Mouse (Mus musculus) liver (tissue): ENCODE results near the gene Dcun1d4.
"Not testable (repeated sequence)": the region's sequence is repeated elsewhere in the genome, so short reads cannot be mapped to it uniquely, and the experiment has no call there.

Source experiments
- DNase-seq: peaks from one replicate; pipeline ENCODE4 v3.0.0-alpha.2; 2020; ENCODE audit warnings: mixed read lengths

The Dcun1d4 gene

DNA sequence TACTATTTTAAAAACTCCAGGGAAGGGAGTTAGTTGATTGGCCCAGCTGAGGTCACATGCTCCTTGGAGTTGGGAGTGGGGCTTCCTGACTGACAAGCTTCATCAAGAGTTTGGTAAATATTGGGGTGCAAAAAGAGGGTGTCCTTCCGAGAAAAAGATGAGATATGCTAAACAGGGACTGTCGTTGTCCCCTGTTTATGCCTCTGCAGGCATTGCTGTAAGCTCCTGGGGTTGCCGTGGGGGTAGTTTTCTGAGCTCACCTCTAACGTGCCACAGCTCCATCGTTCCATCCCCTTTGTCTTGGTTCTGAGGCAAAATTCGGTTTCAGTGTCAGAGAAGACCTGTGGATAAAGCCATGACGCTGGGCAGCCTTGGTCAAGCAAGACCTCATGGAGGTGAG is at the start of gene Dcun1d4:
Gene Dcun1d4, plus strand, starts transcription at position 301 of the 400 bp plus-strand sequence.
- no peak for DNase-seq

DNA sequence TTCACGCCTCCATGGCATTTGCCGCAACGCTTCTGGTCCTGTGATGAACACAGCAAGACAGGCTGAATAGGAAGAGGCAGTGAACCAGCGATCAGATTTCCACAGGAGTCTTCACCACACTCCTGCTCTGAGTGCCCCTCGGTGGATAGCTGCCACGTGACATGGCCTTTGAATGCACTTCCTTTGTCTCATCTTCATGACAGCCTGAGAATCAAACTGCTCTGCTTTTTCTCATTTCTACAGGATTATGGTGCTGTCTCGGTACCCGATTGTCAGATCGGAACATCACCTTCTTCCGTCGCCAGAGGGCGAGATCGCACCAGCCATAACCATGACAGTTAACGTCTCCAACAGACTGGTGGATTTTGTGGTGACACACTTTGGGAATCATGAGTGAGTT is 49.2 kb upstream of the Dcun1d4 start:
- peak; percentile 56 for DNase-seq

DNA sequence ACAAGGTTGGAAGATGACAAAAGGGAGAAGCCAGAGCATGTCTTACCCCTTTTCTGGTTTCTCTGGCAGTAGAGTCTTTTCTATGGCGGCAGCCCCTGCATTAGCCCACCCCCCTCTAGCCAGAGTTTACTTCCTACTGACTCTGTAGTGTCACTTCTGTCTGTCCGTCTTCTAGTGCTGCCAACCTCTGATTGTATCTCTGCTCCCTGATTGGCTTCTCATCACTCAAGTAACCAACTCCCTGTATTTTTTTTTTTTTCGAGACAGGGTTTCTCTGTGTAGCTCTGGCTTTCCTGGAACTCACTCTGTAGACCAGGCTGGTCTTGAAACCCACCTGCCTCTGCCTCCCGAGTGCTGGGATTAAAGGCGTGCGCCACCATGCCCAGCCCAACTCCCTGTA is 48.0 kb upstream of the Dcun1d4 start:
- DNase-seq: no peak

DNA sequence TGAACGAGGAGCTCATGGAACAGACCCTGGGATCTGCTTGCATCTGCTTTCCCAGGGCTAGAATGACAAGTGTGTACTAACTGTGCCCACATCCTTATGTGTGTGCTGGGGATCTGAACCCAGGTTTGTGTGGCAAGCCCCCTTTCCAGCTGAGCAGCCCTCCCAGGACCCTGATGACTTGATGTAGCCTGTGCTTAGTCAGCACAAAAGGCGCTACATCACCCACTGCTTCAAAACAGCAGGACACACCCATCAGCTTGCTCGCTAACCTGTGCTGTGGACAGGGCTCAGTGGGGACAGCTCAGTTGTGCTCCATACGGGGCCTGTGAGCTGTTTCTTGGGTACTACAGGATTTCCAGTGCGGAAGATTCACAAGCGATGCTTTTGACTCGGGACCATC is 46.0 kb upstream of the Dcun1d4 start:
- DNase-seq: no peak

DNA sequence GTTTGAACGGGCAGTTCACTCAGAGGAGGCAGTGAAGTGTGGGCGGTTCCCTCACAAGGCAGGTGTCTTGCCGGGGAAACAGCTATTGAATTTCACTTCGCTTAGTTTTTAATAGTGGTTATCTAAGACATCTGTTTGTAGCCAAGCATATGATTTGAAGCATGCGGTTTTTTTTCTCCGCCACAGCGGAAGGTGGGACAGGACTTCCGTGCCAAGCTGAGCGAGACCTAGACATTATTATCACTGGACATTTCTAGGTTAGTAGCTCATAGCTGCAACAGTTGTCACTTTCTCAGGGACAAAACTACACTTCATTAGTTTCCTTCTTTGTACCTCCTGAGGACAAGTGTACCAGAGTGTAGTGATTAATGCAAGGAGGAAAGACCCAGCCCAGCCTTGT is 38.6 kb upstream of the Dcun1d4 start:
- no peak for DNase-seq

DNA sequence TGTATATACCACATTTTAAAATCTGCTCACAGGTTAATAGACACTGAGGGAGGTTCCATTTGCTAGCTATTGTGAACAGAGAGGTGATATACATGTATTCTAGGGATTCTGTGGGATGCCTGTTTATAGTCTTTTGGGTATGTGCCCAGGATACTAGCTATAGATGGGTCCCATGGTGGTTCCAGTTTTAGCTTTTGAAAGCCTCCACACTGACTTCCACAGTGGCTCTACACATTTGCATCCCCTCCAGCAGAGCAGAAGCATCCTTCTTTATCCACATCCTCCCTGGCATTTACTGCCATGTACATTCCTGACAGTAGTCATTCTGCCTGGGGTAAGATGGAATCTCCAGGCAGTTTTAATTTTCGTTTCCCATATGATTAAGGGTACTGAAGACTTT is 30.5 kb upstream of the Dcun1d4 start:
- DNase-seq: no peak

DNA sequence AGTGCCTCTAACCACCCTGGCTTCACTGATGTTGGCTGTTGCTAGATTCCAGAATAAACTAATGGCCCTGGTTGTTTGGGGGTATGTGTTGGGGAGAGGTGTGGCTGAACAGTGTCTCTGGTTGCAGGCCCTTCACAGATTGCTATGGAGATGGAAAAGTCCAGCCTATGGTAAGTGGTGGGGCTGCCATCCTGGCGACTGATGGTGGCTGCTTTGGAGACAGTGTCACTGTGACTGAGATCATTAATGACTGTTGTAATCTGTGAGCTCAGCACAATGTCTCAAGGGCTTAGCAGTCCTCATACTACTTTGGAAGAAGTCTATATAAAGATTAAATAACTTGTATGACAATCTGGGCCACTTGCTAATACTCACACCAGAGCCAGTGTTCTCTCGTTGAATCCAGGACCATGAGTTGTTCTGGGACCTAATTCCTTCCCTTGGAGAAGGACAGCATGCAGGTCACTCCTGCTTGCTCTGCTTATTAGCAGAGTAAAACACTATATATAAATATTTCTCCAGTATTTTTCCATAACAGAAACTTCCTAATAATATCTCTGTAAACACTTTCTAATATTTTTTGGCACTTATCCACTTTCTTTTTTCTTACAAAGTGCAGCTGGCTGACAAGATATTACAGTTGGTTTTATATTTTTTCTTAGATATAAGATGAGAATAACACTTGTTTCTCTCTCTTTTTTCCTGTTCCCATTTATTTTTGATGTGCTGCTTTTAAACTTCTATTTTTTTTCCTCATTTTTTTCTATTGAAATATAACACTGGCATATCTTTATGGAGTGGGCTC is 26.1 kb upstream of the Dcun1d4 start:
- no peak for DNase-seq

DNA sequence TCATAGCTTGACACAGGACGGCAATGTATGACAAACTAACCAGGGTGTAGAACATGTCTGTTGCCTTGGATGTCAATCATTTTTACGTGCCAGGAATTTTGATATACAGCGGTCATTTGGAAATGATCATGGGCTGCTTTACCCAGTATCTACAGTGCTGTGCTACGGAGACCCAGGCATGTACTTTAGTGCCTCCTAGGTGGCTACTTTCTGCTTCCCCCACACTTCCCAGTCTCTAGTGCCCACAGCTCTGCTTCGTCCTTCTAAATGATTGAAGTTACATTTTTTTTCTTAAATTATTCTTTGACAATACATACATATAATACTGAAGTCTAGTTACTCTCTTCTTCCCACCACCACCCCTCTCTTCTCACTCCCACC is 25.5 kb upstream of the Dcun1d4 start:
- no peak for DNase-seq

DNA sequence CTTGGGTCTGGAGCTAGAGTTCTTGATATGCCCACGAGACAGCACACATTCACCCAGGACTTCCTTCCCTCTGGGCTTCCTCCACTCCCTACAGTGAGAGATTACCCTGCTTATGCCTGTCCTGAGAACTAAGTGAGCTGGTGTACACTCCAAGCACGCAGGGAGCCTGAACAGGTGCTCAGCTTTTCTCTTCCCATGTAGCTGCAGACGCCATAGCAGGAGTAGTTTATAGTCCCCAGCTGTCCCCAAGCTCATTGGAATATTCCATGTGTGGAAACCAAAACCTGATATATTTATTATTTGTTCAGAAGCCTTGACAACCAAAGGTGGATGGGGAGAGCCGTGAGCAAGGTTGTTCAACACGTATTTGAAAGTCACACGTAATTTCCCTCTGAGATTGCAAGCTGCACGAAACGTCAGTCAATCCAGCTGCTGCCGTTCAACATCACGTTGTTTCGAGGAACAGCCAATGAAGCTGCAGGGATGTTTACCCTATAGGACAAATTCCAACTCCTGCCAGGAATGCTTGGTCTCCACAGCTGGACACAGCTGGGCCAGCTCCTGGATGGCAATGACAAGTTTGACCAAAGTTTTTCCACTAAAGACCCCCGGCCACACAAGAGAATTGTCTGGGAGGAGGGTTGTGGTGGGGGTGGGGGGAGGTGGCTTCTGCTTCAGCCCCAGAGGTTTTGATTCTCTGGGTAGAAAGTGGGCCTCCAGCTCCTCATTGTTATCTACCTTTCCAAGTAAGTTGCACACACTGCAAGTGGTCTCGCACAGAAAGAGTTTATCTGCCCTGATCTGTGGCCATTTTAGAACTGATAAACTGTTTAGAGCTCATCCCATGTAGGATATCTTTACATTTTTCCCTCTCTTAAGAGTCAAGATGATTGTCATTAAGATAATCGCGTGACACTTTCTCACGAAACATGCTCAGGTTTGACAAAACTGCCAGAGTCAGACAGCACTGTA is 12.1 kb upstream of the Dcun1d4 start:
- DNase-seq: no peak

DNA sequence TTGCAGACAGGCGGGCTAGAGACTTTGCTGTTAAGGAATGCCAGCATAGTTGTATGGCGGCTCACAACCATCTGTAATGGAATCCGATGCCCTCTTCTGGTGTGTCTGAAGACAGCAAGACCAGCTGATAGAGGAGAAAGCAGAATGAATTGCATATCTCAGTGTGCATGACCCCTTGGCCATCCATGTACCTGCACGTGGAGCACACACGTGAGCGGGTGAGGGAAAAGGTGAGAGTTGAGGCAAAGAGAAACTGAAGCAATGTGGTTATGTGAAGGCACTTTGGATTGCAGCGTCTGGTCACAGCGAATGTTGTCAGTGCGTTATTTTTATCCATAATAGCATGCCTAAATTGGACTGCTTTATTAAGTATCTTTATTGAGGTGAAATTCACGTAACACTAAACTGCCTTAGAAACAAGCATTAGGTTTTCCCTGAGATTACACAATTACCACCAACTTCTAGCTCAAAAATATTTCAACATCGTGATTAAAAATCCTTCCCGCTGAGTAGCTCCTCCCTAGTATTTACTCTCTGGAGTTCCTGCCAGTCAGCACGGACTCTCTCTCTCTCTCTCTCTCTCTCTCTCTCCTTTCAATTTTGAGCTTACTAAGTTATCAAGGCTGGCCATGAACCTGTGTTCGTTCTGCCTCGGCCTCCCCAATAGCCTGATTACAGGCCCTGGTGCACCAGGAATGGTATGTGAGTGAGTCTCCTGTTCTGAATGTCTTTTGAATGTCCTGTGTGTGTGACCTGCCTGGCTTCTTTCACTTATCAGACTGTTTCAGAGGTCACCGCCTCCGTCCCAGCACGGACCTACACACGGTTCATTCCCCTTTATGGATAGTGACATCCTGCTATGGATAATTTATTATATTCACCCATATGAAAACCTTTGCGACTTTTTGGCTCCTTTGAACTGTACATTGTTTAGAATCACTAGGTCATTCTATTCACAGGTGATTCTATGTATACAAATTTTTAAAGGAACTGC is 6.1 kb upstream of the Dcun1d4 start:
- DNase-seq: no peak

DNA sequence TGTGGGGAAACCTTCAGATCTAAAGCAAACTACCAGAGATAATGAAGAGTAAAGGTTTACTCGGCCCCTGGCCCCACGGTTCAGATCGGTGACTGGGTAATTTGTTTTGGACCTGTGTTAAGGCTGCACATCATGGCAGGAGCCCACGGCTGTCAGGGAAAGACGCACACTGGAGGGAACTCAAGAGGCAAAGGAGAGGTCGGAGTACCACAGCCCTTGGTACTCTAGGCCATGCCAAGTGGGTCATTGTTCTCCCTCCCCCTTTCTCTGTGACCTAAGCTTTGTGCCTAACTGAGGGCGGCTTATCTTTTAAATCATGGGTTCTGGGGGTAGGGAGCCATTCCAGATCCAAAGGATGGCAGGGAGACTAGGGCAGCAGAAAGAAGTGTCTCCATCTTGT is 601 bp downstream of the Dcun1d4 start:
- DNase-seq: no peak

DNA sequence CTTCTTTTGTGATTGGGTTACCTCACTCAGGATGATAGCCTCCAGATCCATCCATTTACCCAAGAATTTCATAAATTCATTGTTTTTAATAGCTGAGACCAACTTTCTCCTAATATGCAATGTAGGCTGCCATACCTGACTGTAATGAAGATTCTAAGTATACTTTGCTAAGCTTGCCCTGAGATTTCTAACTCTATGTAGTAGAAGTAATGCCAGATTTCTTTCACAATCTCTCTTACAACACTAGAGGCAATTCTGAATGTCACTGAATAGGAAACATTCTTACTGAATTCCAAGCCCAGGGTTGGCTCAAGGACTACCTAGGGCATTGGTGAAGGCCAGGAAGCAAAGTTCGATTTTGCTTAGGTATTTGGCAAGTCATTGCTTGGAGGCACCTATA is 1.6 kb downstream of the Dcun1d4 start:
- not testable (repeated sequence) for DNase-seq

DNA sequence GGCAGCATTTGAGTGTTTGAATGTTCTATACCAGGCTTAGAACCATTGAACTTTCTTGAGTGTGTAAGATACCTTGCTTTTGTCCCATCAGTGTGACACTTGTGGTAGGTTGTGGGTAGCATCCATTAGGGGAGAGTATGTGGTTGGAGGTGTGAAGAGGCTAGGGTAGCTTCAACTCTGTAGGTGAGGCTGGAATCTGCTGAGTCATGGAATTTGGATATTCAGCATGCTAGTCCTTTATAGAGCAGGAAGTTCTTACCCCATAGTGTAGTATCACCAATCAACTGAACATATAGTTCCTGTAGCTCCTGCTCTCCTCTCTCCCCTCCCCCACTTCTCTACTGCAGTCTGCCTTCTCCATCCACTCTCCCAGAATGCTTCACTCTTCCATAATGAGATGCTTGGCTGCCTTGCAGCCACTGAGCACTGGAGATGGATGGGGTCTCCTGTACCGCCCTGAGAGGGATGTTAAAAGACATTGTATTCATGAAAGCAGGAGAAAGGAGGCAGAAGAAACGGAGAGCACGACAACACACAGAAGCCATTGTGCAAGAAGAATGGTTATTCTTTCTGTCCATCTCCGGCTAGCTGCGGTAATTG is 3.3 kb downstream of the Dcun1d4 start:
- DNase-seq: no peak

DNA sequence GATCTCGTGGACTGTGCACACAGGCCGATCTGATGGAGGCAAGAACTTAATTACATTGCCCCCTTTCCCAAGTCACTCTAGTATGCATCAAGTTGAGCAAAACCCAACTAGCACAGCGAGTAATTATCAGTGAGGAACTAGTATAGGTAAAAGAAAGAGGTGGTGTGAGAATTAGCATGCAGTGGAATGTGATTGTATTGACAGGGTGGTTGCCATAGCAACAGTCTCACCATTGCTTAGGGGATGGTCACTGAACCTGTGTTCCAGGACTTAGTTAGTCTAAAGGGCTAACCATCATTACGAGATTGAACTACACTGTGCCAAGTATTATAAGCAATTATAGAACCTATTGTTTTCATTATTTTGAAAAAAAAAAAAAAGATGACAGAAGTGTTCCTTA is 5.7 kb downstream of the Dcun1d4 start:
- DNase-seq: no peak

DNA sequence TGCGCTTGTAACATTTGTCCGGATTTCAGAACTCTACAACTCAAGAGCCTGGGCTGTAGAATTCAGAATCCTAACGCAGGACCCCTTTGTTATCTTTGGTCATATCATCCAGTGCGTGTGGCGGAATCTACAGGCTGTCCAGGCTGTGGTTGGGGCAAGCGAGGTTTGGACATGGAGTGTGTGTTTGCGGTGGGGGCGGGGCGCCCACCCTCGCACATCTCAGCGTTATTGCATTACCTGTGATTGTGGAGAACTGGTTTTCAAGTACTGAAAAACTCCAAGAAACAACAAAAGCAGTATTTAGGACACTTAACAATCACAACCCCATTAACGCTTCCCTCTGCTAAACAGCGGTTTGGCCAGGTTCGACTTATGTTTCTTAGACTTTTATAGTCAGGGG is 9.1 kb downstream of the Dcun1d4 start:
- DNase-seq: no peak

DNA sequence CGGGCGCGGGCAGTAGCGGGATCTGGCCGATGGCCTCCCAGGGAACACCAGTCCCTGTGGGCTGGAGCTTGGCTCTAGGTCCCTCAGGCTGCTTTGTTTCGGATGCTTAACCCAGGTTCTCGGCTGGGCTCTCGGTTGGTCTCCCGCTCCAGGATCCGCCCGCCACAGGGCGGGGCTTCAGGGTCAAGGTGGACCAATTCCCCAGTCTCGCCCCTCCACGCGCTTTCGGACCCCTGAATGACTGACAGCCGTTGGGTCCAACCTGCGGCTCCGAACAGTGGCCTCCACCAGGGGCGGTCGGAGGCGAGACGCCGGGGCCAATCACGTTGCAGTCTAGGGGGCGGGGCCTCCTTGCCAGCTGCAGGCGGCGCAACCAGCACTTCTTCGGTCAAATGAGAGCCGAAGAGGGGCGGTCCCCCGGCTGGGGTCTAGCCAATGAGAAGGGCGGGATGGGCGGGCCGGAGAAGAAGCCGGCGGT is 9.8 kb downstream of the Dcun1d4 start:
- DNase-seq: peak; percentile 99

DNA sequence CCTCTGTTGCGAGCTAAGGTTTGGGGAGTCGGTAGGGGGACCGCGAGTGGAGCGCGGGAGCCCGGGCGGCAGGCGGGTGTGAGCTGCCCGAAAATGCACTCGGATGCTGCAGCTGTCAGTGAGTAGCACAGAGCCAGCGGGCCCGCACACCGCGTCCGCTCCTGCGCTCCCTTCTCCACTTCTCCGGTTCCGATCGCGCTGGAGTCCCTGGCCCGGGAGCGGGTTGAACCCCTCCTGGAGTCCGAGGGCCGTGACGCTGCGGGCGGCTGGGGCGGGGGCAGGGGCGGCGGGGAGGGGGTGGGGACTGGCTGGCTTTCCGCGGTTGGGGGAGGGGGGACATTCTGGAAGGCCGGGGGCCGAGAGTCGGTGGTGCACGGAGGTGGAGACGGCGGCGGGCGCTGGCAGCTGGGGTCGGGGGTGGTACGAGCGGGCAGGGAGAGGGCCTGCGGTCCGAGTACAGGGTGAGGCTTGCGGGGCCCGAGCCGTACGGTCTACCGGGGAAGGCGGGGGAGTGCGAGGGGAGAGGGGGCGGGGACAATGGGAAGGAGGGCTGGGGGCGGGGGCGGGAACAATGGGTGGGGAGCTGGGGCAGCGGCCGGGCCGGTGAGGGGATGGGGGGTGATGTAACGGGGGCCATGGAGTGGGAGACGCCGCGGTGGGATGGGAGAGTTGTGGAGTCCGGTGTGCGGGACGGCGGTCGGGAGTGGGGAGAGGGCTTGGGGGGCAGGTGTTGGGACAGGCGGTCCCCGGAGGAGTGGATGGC is 10.5 kb downstream of the Dcun1d4 start:
- DNase-seq: peak; percentile 50

DNA sequence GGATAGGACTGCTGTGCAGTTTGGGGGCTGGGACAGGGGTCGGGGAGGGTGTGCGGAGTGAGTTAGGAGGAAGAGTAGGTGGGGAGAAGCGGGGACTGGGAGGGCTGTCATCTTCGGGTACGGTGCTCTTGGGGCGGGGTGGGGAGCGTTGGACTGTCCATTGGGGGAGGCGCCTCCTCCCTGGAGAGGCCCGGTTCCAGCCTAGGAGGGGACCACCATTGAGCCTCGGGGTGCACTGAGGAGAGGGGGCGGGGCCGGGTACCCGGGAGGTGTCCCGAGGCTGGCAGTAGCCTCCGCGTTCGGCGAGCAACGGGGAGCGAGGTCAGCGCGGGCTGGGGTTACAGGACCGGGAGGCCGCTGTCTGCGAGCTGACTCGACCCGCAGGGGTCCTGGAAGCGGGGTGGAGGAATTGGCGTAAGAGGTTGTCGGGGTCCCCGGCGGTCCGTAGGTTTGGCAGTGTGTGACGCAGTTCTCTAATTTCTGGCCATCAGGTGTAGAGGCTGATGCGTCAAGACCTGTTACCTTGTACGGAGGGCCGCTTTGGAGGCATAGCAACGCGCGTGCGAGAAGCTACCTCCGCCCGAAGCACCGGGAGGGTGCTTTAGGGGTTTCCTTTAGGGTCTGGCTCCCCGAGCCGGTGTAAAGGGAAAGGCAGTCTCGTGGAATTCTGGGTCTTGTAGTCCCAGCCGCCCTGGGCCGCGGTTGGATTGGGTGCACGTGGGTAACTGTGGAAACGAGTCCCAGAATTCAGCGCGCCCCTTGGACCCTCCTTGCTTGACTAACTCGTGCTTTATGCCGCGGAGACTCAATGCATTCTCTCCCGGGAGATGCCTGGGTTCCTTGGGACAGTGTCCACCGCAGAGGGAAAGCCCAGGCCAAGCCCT is 11.3 kb downstream of the Dcun1d4 start:
- peak; percentile 87 for DNase-seq

DNA sequence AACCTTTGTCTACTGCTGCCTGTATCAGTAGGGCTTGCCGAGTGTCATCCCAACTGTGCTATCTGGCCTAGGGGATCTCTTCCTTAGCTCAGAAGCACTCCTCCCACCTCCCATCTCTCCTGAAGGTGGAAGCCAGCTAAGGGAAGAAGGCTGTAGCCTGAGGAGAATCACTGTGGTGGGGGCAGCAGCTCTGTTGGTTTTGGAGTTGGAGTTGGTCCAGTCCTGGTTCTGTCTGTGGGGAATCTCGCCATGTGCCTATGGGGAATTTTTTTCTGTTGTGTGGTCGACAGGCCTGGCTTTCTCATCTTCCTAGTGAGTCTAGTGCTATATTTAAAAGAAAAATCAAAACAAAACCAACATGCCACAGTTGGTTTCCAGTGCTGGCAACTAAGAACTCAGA is 16.6 kb downstream of the Dcun1d4 start:
- no peak for DNase-seq

DNA sequence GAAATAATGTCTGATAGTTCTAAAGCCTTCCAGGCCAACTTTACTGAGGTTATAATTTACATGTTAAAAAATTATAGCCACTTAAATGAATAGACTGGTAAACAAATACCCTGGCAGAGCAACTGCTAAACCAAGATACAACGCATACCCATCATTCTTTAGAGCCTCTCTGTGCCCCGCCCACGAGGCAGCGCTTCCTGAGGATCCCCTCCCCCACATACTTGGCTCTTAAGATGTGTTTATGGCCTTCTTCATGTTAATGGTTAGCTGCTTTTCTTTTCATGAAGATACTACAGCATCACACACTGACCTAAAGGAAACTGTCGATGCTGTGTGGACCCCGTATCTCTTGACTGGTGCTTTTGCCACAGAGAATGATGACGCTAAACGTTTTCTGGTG is 17.8 kb downstream of the Dcun1d4 start:
- no peak for DNase-seq
